ENCODE assay signal across 11 mouse cellular contexts in the genomic region with DNA sequence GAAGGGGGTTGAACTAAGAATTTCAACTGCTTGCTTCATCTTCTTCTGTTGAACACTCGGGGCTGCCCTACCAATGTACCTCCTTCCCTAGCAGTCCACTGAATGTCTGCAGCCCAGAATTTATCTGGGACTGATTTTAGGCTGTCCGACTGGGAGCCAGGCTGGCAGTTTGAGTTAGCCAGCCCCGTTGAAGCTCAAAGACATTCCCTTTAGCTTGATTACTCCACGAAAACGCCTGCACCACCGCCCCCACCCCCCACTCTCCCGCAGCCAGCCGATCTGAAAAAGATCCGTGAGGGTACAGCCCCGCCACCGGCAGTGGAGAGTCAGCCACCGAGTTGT. TPM values are rescaled to one million over a fixed set of nuclear protein-coding genes. Genes with fewer than 3 reads are reported as not detected.
DNase-seq lines count a peak whose midpoint lies in the region; ATAC-seq and TF ChIP-seq lines count a peak whose summit lies in the region.
"Had no signal": no experiment of that assay in that cellular context is flagged by ENCODE, and none has a peak within 500 bp of the region (broad histone marks: within the 10 kb centered on the region; RNA-seq: fewer than 3 reads in every experiment).

No protein-coding gene starts in this region.

- no peak for DNase-seq in liver, embryonic 11.5 days (ENCODE audit: low spot score)
- no peak for DNase-seq in liver, postnatal 0 days
- peak; percentile 16 for DNase-seq in ZHBTc4 (ENCODE audit: low read depth, low spot score)
- DNase-seq in embryo, embryonic 10.5 days (ENCODE audit: low spot score), result peak; percentile 55
- DNase-seq in limb, embryonic 10.5 days (ENCODE audit: low spot score), result peak; percentile 66
- no peak for DNase-seq in right cerebral cortex, postnatal 14 days
- DNase-seq in cerebellum, postnatal 36 days, result no peak
- DNase-seq: cerebellum, adult 2 months; kidney, adult 9 months had no signal

- no peak for ATAC-seq in liver, embryonic 11.5 days (replicated peaks; ENCODE audit: low FRiP score)
- ATAC-seq in liver, postnatal 0 days, result no peak

- peak overlapping the region; percentile 40 for H3K4me3 ChIP-seq in liver, embryonic 11.5 days (ENCODE audit: low read depth, low read length)
- H3K4me3 ChIP-seq in liver, postnatal 0 days (ENCODE audit: low read depth, low read length), result no peak overlapping the region
- peak overlapping the region; percentile 64 for H3K4me3 ChIP-seq in limb, embryonic 10.5 days
- H3K4me3 ChIP-seq: megakaryocyte, embryonic 14.5 days had no signal

- TF ChIP-seq CTCF in liver, postnatal 0 days (IDR thresholded peaks at IDR 0.05; ENCODE audit: low read depth), result no peak

- H3K27me3 ChIP-seq in liver, embryonic 11.5 days (replicated peaks; ENCODE audit: control insufficient read depth, insufficient read depth, low read length), result peaks cover 98% of the 10 kb centered on the region
- H3K27me3 ChIP-seq in liver, postnatal 0 days (ENCODE audit: insufficient read depth, low read length), result peaks cover 98% of the 10 kb centered on the region
- peaks cover 99% of the 10 kb centered on the region for H3K27me3 ChIP-seq in limb, embryonic 10.5 days (ENCODE audit: low read depth, poor library complexity, severe bottlenecking)

- H3K9me3 ChIP-seq in liver, embryonic 11.5 days (ENCODE audit: control insufficient read depth, low read length), result no peaks in the 10 kb centered on the region
- H3K9me3 ChIP-seq in liver, postnatal 0 days (ENCODE audit: low read length), result no peaks in the 10 kb centered on the region
- H3K9me3 ChIP-seq in limb, embryonic 10.5 days (replicated peaks), result no peaks in the 10 kb centered on the region
- H3K9me3 ChIP-seq: megakaryocyte, embryonic 14.5 days had no signal

- no peaks in the 10 kb centered on the region for H3K36me3 ChIP-seq in liver, embryonic 11.5 days (ENCODE audit: control insufficient read depth, insufficient read depth, low read length)
- no peaks in the 10 kb centered on the region for H3K36me3 ChIP-seq in liver, postnatal 0 days (replicated peaks; ENCODE audit: insufficient read depth, low read length)
- peaks cover 36% of the 10 kb centered on the region for H3K36me3 ChIP-seq in limb, embryonic 10.5 days

- no peaks in the 10 kb centered on the region for H3K4me1 ChIP-seq in liver, embryonic 11.5 days (replicated peaks; ENCODE audit: control insufficient read depth, insufficient read depth, low read length)
- no peaks in the 10 kb centered on the region; the same call in 1 of the 2 replicates for H3K4me1 ChIP-seq in liver, postnatal 0 days (ENCODE audit: insufficient read depth)
- H3K4me1 ChIP-seq in limb, embryonic 10.5 days, result peaks cover 26% of the 10 kb centered on the region

- WGBS in liver, embryonic 11.5 days, result 2% methylated on average over 12 of the region's 12 CpGs
- 4% methylated on average over 12 of the region's 12 CpGs for WGBS in liver, postnatal 0 days (ENCODE audit: insufficient replicate concordance)
- 1% methylated on average over 12 of the region's 12 CpGs for WGBS in limb, embryonic 10.5 days

- peak overlapping the region; percentile 9; the same call in 1 of the 2 replicates for H3K4me2 ChIP-seq in liver, embryonic 11.5 days
- H3K4me2 ChIP-seq in liver, postnatal 0 days (ENCODE audit: low read depth, low read length), result no peak overlapping the region

- no peak for TF ChIP-seq EP300 in liver, postnatal 0 days (IDR thresholded peaks at IDR 0.05; ENCODE audit: low read depth)

- H3K27ac ChIP-seq in liver, embryonic 11.5 days (ENCODE audit: low read depth, low read length), result peak overlapping the region; percentile 32; the same call in 1 of the 2 replicates
- H3K27ac ChIP-seq in liver, postnatal 0 days (ENCODE audit: low read depth), result no peak overlapping the region
- H3K27ac ChIP-seq in limb, embryonic 10.5 days, result peak overlapping the region; percentile 99

- peak overlapping the region; percentile 30; the same call in 1 of the 2 replicates for H3K9ac ChIP-seq in liver, embryonic 11.5 days (ENCODE audit: low read depth, low read length)
- H3K9ac ChIP-seq in liver, postnatal 0 days (replicated peaks), result no peak overlapping the region

RNA-seq across cellular contexts. Expression of a gene that starts 3.4 kb away (rescaled TPM):
- polyA plus RNA-seq in liver, embryonic 11.5 days (2014; fragmentation: Nextera tagmentation; extraction: Ambion mirVana), result 3.6 and 5.7 TPM in 2 replicates
- polyA plus RNA-seq in liver, postnatal 0 days (2015; fragmentation: Nextera tagmentation; extraction: Ambion mirVana), result not detected in 2 replicates
- 35.6 and 39.1 TPM in 2 replicates for polyA plus RNA-seq in limb, embryonic 10.5 days (2016; fragmentation: Nextera tagmentation; extraction: Ambion mirVana)
- polyA plus RNA-seq: cerebellum, adult 2 months; small intestine, adult 2 months had no signal

Comparison
In these comparisons a context has a peak if more than half of its experiments do, and no peak if none do; other contexts are left out.
1. DNase-seq: peak in ZHBTc4 (single experiment), embryo, embryonic 10.5 days (single experiment) and limb, embryonic 10.5 days (single experiment); none in liver, embryonic 11.5 days (single experiment), liver, postnatal 0 days (single experiment), right cerebral cortex, postnatal 14 days (single experiment) and cerebellum, postnatal 36 days (0 of 2).